Mouse (Mus musculus) retina, postnatal 7 days (tissue): ENCODE data around the gene Gm17078.
"Not testable (repeated sequence)": the region's sequence is repeated elsewhere in the genome, so short reads cannot be mapped to it uniquely, and the experiment has no call there.

ENCODE experiments used
- DNase-seq: peaks from one replicate; pipeline ENCODE4 v3.0.0-alpha.2; 2012; ENCODE audit warnings: low read depth, low spot score

The Gm17078 gene

GRCm38 (mm10) chr14:51611210-51611609, at the start of gene Gm17078:
Gm17078 (minus strand) TSS chr14:51611310.
- no peak for DNase-seq

- DNase-seq = not testable (repeated sequence)
Observed at GRCm38 (mm10) chr14:51635566-51635965, 24.5 kb upstream of the Gm17078 start, which contains the start of gene Gm4181. Gm4181 (minus strand) TSS chr14:51635666.

GRCm38 (mm10) chr14:51632426-51632825, 21.3 kb upstream of the Gm17078 start:
- not testable (repeated sequence) for DNase-seq

- DNase-seq = not testable (repeated sequence)
Observed at GRCm38 (mm10) chr14:51592039-51592438, 19.1 kb downstream of the Gm17078 start, which contains the start of gene Gm17174. Gm17174 (minus strand) TSS chr14:51592139.

- not testable (repeated sequence) for DNase-seq
Observed at GRCm38 (mm10) chr14:51573963-51574362, 37.1 kb downstream of the Gm17078 start, which contains the start of gene Gm17175. Gm17175 (minus strand) TSS chr14:51574063.
